Mouse (Mus musculus) liver, embryonic 14.5 days (tissue): ENCODE results near the gene Tcp11. TPM values are rescaled to one million over a fixed set of nuclear protein-coding genes. Genes with fewer than 3 reads are reported as not detected.

Source experiments
- ATAC-seq: fragments of 200-750 bp; cut with Nextera tagmentation; 2 replicates; pipeline ENCODE4 v1.8.0; 2017; ENCODE audit warnings: moderate number of reproducible peaks, mild to moderate bottlenecking, moderate library complexity; ENCODE audit not compliant: insufficient read depth
- DNase-seq, 3 experiments: peaks; one replicate each; pipeline ENCODE4 v3.0.0-alpha.2; 2012 to 2013; ENCODE audit warnings: low read depth in 3 of 3, low spot score in 3 of 3
- H3K27ac ChIP-seq: fragments of 300-500 bp; sonication (generic); 2 replicates; pipeline ENCODE4 v1.5.1; 2014; ENCODE audit warnings: moderate library complexity, mild to moderate bottlenecking, control low read depth, inconsistent platforms
- H3K27me3 ChIP-seq: fragments of 300-500 bp; sonication (generic); 2 replicates; pipeline ENCODE4 v1.6.1; 2014; ENCODE audit warnings: mild to moderate bottlenecking, low read length, moderate library complexity; ENCODE audit not compliant: control insufficient read depth, insufficient read depth
- H3K36me3 ChIP-seq: fragments of 300-500 bp; sonication (generic); replicated peaks from 2 replicates; pipeline ENCODE4 v1.6.1; 2014; ENCODE audit warnings: low read depth; ENCODE audit not compliant: control insufficient read depth, insufficient read depth
- H3K4me1 ChIP-seq, 2 experiments: fragments of 200-500 bp in 1 of 2; fragments of 300-500 bp in 1 of 2; sonication (generic) in 1 of 2; replicated peaks; 2 replicates each; pipeline ENCODE4 v1.6.1; 2012 to 2014; ENCODE audit warnings: antibody characterized with exemption in 1 of 2, inconsistent platforms in 1 of 2, low read length in 1 of 2; ENCODE audit not compliant: control insufficient read depth in 2 of 2, insufficient read depth in 2 of 2
- H3K4me2 ChIP-seq: fragments of 300-500 bp; sonication (generic); 2 replicates; pipeline ENCODE4 v1.6.1; 2014; ENCODE audit warnings: low read depth, mild to moderate bottlenecking, control low read depth, moderate library complexity
- H3K4me3 ChIP-seq, 2 experiments: fragments of 200-500 bp in 1 of 2; fragments of 300-500 bp in 1 of 2; sonication (generic) in 1 of 2; 2 replicates each; pipeline ENCODE4 v1.5.1; 2012 to 2014; ENCODE audit warnings: low read depth in 2 of 2, low read length in 2 of 2, mild to moderate bottlenecking in 2 of 2, control low read depth in 1 of 2, inconsistent platforms in 1 of 2, moderate library complexity in 1 of 2; ENCODE audit not compliant: insufficient read depth in 1 of 2
- H3K9ac ChIP-seq: fragments of 300-500 bp; sonication (generic); replicated peaks from 2 replicates; pipeline ENCODE4 v1.6.1; 2014; ENCODE audit warnings: mild to moderate bottlenecking, control low read depth, moderate library complexity
- H3K9me3 ChIP-seq: fragments of 300-500 bp; sonication (generic); 2 replicates; pipeline ENCODE4 v1.6.1; 2016; ENCODE audit warnings: low read length, mixed read lengths; ENCODE audit not compliant: control insufficient read depth
- CTCF ChIP-seq: IDR thresholded peaks from 2 replicates; pipeline ENCODE4 v1.5.1; 2016; ENCODE audit warnings: antibody characterized with exemption, low read depth, control low read depth
- EP300 ChIP-seq: IDR thresholded peaks from 2 replicates; pipeline ENCODE4 v1.6.1; 2016; ENCODE audit warnings: antibody characterized with exemption, low read depth
- WGBS: fragments of 180-500 bp; shearing (Covaris S2); extraction: QIAGEN DNeasy Blood & Tissue Kit; methylation state at CpG from one replicate; pipeline ENCODE4 v1.1.7; 2014; ENCODE audit not compliant: insufficient replicate concordance; 5-methylcytosine and 5-hydroxymethylcytosine counted together
- polyA plus RNA-seq, 2 experiments: library from polyadenylated mRNA; depleted of rRNA in 1 of 2; stranded (reverse) in 1 of 2; unstranded in 1 of 2; fragments of >200 nt; fragmentation: Nextera tagmentation in 1 of 2; extraction: Ambion mirVana in 1 of 2; gene quantifications; 2 replicates each; pipeline versions ENCODE4 v1.2.1 to v1.2.3; 2012 to 2014

Tcp11 gene
- polyA plus RNA-seq, 2 experiments, result 0.16 TPM; not detected in 1

- no peak overlapping the region for H3K27ac ChIP-seq
- no peak for DNase-seq
- H3K4me3 ChIP-seq, result no peak overlapping the region
- H3K27me3 ChIP-seq, result no peaks in the 10 kb centered on the region
- no peaks in the 10 kb centered on the region for H3K4me1 ChIP-seq
- H3K9ac ChIP-seq, result no peak overlapping the region
- no peaks in the 10 kb centered on the region for H3K9me3 ChIP-seq
- WGBS, result 46% methylated on average over 6 of the region's 6 CpGs
- no peaks in the 10 kb centered on the region for H3K36me3 ChIP-seq
- H3K4me2 ChIP-seq, result no peak overlapping the region
- TF ChIP-seq CTCF, result peak; percentile 81
- no peak for TF ChIP-seq EP300
- no peak for ATAC-seq
Measured at GRCm38 (mm10) chr17:28106352-28106751, 25.9 kb upstream of the Tcp11 start.

- H3K4me2 ChIP-seq, result no peak overlapping the region
- H3K9ac ChIP-seq, result no peak overlapping the region
- no peaks in the 10 kb centered on the region for H3K27me3 ChIP-seq
- no peak overlapping the region for H3K27ac ChIP-seq
- TF ChIP-seq CTCF, result no peak
- no peak for TF ChIP-seq EP300
- no peaks in the 10 kb centered on the region for H3K9me3 ChIP-seq
- DNase-seq (no peak), ATAC-seq (no peak)
- 64% methylated on average over 6 of the region's 6 CpGs for WGBS
- H3K36me3 ChIP-seq, result no peaks in the 10 kb centered on the region
- H3K4me3 ChIP-seq, result no peak overlapping the region
- H3K4me1 ChIP-seq, result no peaks in the 10 kb centered on the region
Measured at GRCm38 (mm10) chr17:28104416-28104815, 24.0 kb upstream of the Tcp11 start.

GRCm38 (mm10) chr17:28101902-28102319 is 21.5 kb upstream of the Tcp11 start:
- TF ChIP-seq EP300, result no peak
- no peak for TF ChIP-seq CTCF
- H3K27ac ChIP-seq, result no peak overlapping the region
- DNase-seq (no peak), ATAC-seq (no peak)
- no peaks in the 10 kb centered on the region for H3K36me3 ChIP-seq
- no peak overlapping the region for H3K4me2 ChIP-seq
- no peak overlapping the region for H3K9ac ChIP-seq
- no peaks in the 10 kb centered on the region for H3K9me3 ChIP-seq
- 43% methylated on average over 10 of the region's 10 CpGs for WGBS
- no peaks in the 10 kb centered on the region for H3K4me1 ChIP-seq
- H3K27me3 ChIP-seq, result no peaks in the 10 kb centered on the region
- no peak overlapping the region for H3K4me3 ChIP-seq

GRCm38 (mm10) chr17:28101284-28101887 is 20.9 kb upstream of the Tcp11 start:
- TF ChIP-seq CTCF (no peak), EP300 (no peak)
- Histone ChIP-seq H3K4me2 (no peak overlapping the region), H3K4me1 (no peaks in the 10 kb centered on the region), H3K4me3 (no peak overlapping the region), H3K9me3 (no peaks in the 10 kb centered on the region), H3K27ac (no peak overlapping the region), H3K27me3 (no peaks in the 10 kb centered on the region), H3K36me3 (no peaks in the 10 kb centered on the region), H3K9ac (no peak overlapping the region)
- ATAC-seq (no peak), DNase-seq (no peak)
- 45% methylated on average over 12 of the region's 12 CpGs for WGBS

- Histone ChIP-seq H3K27ac (no peak overlapping the region), H3K4me3 (no peak overlapping the region), H3K9ac (no peak overlapping the region), H3K36me3 (no peaks in the 10 kb centered on the region), H3K4me2 (no peak overlapping the region), H3K4me1 (no peaks in the 10 kb centered on the region), H3K27me3 (no peaks in the 10 kb centered on the region), H3K9me3 (no peaks in the 10 kb centered on the region)
- TF ChIP-seq EP300 (no peak), CTCF (peak; percentile 34; the same call in 1 of the 2 replicates)
- ATAC-seq (no peak), DNase-seq (no peak)
- 38% methylated on average over 1 of the region's 1 CpGs for WGBS
Measured at GRCm38 (mm10) chr17:28100669-28101068, 20.2 kb upstream of the Tcp11 start.
